Mouse (Mus musculus): ENCODE measurements around the gene Igfbpl1. TPM values are rescaled to one million over a fixed set of nuclear protein-coding genes. Genes with fewer than 3 reads are reported as not detected.

Igfbpl1 gene
- not detected for polyA plus RNA-seq (2017; shearing (Covaris generic))

GRCm38 (mm10) chr4:45826275-45827040, at the start of gene Igfbpl1:
Gene Igfbpl1 (minus strand): TSS chr4:45826923.

DNA sequence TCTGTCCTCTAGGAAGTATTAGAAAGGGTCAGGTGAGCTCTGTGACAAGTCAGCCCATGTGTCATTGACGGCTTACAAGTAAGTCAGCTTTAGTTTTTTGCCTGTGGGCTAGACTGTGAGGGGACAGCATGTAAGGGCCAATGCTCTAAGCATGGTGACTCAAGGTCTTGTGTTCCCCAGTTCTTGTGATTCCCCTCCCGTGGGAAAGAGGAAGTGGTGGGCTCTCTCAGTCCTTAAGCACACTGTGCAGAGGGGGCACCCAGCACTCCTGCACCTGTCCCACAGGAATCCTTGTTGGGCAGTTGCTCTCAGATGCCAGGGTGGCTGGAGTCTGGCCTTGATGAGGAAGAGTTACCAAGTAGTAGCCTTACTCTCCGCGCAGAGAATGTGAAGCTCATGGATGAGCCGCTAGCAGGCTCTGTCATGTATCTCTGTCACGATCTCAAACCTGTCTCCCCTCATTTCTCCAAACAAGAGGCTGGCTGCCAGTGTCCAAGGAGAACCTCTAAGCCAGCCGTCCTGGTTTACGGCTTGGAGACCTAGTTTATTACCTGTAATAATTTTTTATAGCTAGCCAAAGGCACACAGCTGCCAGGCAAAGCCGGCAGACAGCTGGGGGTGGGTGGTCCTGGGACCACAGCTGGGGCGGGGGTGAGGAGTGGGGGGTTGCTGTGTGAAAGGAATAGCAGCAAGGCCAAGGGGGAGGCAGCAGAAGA, 21.5 kb upstream of the Igfbpl1 start, which contains the start of gene Stra6l:
Gene Stra6l, plus strand, starts transcription at position 556 of the 716 bp plus-strand sequence.

DNA sequence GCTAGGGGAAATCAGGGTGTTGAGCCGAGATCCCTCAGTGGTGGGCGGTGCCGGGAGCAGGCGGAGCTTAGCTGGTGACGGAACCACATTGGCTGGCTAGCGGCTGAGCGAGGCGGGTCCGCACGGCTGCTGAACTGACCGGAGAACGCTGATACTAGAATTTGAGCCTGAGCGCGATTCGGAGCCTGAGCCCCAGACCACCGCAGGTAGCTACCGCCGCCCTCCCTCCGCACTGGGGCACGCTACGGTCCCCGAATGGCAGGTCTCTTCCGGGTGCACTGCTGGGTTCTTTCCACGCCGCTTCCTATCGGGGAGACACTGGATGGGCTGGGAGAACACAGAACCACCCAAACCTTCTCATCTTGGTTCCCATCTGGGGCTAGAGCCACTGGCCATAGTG, 27.8 kb downstream of the Igfbpl1 start, which contains the start of gene Aldh1b1:
Gene Aldh1b1, plus strand, starts transcription at position 59 of the 400 bp plus-strand sequence.

Other genes starting within 250 kb of the Igfbpl1 start
- 1.3 TPM for gene Aldh1b1, start 27.9 kb downstream of the Igfbpl1 start, polyA plus RNA-seq (2017; shearing (Covaris generic))
- gene Stra6l, start 21.7 kb upstream of the Igfbpl1 start, polyA plus RNA-seq (2017; shearing (Covaris generic)), result 0.68 TPM
- gene Ccdc180, start 63.4 kb upstream of the Igfbpl1 start, polyA plus RNA-seq (2017; shearing (Covaris generic)), result 0.11 TPM
- 14.5 TPM for gene Tdrd7, start 138.4 kb upstream of the Igfbpl1 start, polyA plus RNA-seq (2017; shearing (Covaris generic))
- gene Tmod1, start 212.0 kb upstream of the Igfbpl1 start, polyA plus RNA-seq (2017; shearing (Covaris generic)), result not detected